Mouse (Mus musculus) forebrain, embryonic 14.5 days (tissue): ENCODE results near the gene Rras2. TPM values are rescaled to one million over a fixed set of nuclear protein-coding genes. Genes with fewer than 3 reads are reported as not detected.

ENCODE experiments used
- ATAC-seq: fragments of 200-750 bp; cut with Nextera tagmentation; 2 replicates; pipeline ENCODE4 v1.8.0; 2017; ENCODE audit warnings: mild to moderate bottlenecking, moderate library complexity
- DNase-seq: peaks from one replicate; pipeline ENCODE4 v3.0.0-alpha.2; 2015; ENCODE audit warnings: low spot score
- H3K27ac ChIP-seq: fragments of 300-500 bp; sonication (generic); 2 replicates; pipeline ENCODE4 v1.5.1; 2014; ENCODE audit warnings: low read depth, mild to moderate bottlenecking, control low read depth, low read length, moderate library complexity
- H3K27me3 ChIP-seq: fragments of 300-500 bp; sonication (generic); replicated peaks from 2 replicates; pipeline ENCODE4 v1.6.1; 2014; ENCODE audit warnings: low read length, control low read depth, mixed read lengths; ENCODE audit not compliant: control insufficient read depth, insufficient read depth
- H3K36me3 ChIP-seq: fragments of 300-500 bp; sonication (generic); 2 replicates; pipeline ENCODE4 v1.6.1; 2014; ENCODE audit warnings: low read length, control low read depth; ENCODE audit not compliant: control insufficient read depth, insufficient read depth
- H3K4me1 ChIP-seq: fragments of 300-500 bp; sonication (generic); 2 replicates; pipeline ENCODE4 v1.6.1; 2014; ENCODE audit warnings: antibody characterized with exemption, low read length, control low read depth; ENCODE audit not compliant: control insufficient read depth, insufficient read depth
- H3K4me2 ChIP-seq: fragments of 300-500 bp; sonication (generic); 2 replicates; pipeline ENCODE4 v1.6.1; 2014; ENCODE audit warnings: mild to moderate bottlenecking, control low read depth, low read length
- H3K4me3 ChIP-seq: fragments of 300-500 bp; sonication (generic); 2 replicates; pipeline ENCODE4 v1.5.1; 2014; ENCODE audit warnings: low read depth, low read length, control low read depth
- H3K9ac ChIP-seq: fragments of 300-500 bp; sonication (generic); 2 replicates; pipeline ENCODE4 v1.6.1; 2014; ENCODE audit warnings: mild to moderate bottlenecking, low read length, control low read depth, moderate library complexity
- H3K9me3 ChIP-seq: fragments of 300-500 bp; sonication (generic); replicated peaks from 2 replicates; pipeline ENCODE4 v1.6.1; 2016; ENCODE audit warnings: low read length, control low read depth, mixed read lengths; ENCODE audit not compliant: control insufficient read depth
- whole genome bisulfite sequencing: fragments of 180-500 bp; shearing (Covaris S2); extraction: QIAGEN DNeasy Blood & Tissue Kit; methylation state at CpG from one replicate; pipeline ENCODE4 v1.1.7; 2014; 5-methylcytosine and 5-hydroxymethylcytosine counted together
- polyA plus RNA-seq: library from polyadenylated mRNA; unstranded; fragments of >200 nt; fragmentation: Nextera tagmentation; extraction: Ambion mirVana; gene quantifications from 2 replicates; pipeline ENCODE4 v1.2.1, GENCODE M21; 2014

Gene Rras2
- polyA plus RNA-seq, 1 experiment from 2014 or later: 27.1 TPM

GRCm38 (mm10) chr7:114020057-114020703 is 97.4 kb downstream of the Rras2 start:
- H3K36me3 ChIP-seq: no peaks in the 10 kb centered on the region
- peak; percentile 57 for ATAC-seq
- DNase-seq: peak; percentile 64
- H3K4me3 ChIP-seq: peak overlapping the region; percentile 31
- H3K9ac ChIP-seq: peak overlapping the region; percentile 1; the same call in 1 of the 2 replicates
- 3% methylated on average over 11 of the region's 11 CpGs for WGBS
- no peaks in the 10 kb centered on the region for H3K9me3 ChIP-seq
- no peak overlapping the region for H3K27ac ChIP-seq
- H3K27me3 ChIP-seq: no peaks in the 10 kb centered on the region
- peak overlapping the region; percentile 68 for H3K4me2 ChIP-seq
- no peaks in the 10 kb centered on the region for H3K4me1 ChIP-seq

GRCm38 (mm10) chr7:114018861-114019260 is 98.7 kb downstream of the Rras2 start:
- WGBS: 79% methylated on average over 3 of the region's 3 CpGs
- Histone ChIP-seq H3K4me3 (no peak overlapping the region), H3K4me2 (no peak overlapping the region), H3K27ac (no peak overlapping the region), H3K4me1 (no peaks in the 10 kb centered on the region), H3K9ac (no peak overlapping the region), H3K36me3 (no peaks in the 10 kb centered on the region), H3K9me3 (no peaks in the 10 kb centered on the region), H3K27me3 (no peaks in the 10 kb centered on the region)
- no peak for DNase-seq
- no peak for ATAC-seq

- DNase-seq (no peak), ATAC-seq (no peak)
- Histone ChIP-seq H3K27ac (no peak overlapping the region), H3K4me2 (no peak overlapping the region), H3K9me3 (no peaks in the 10 kb centered on the region), H3K27me3 (no peaks in the 10 kb centered on the region), H3K4me1 (no peaks in the 10 kb centered on the region), H3K36me3 (no peaks in the 10 kb centered on the region), H3K9ac (no peak overlapping the region), H3K4me3 (no peak overlapping the region)
- 78% methylated on average over 8 of the region's 8 CpGs for WGBS
Measured at GRCm38 (mm10) chr7:114016001-114016949, 101.3 kb downstream of the Rras2 start.

GRCm38 (mm10) chr7:114011726-114012443 is 105.7 kb downstream of the Rras2 start:
- Histone ChIP-seq H3K4me1 (no peaks in the 10 kb centered on the region), H3K36me3 (no peaks in the 10 kb centered on the region), H3K9ac (no peak overlapping the region), H3K4me3 (no peak overlapping the region), H3K27me3 (no peaks in the 10 kb centered on the region), H3K9me3 (no peaks in the 10 kb centered on the region), H3K27ac (no peak overlapping the region), H3K4me2 (no peak overlapping the region)
- WGBS: 64% methylated on average over 9 of the region's 9 CpGs
- DNase-seq (no peak), ATAC-seq (no peak)

GRCm38 (mm10) chr7:114007565-114007964 is 110.0 kb downstream of the Rras2 start:
- H3K27ac ChIP-seq: no peak overlapping the region
- H3K9me3 ChIP-seq: no peaks in the 10 kb centered on the region
- H3K4me1 ChIP-seq: peaks cover 11% of the 10 kb centered on the region
- WGBS: 58% methylated on average over 5 of the region's 5 CpGs
- H3K27me3 ChIP-seq: no peaks in the 10 kb centered on the region; the same call in 1 of the 2 replicates
- H3K9ac ChIP-seq: no peak overlapping the region
- ATAC-seq (no peak), DNase-seq (no peak)
- no peak overlapping the region for H3K4me3 ChIP-seq
- H3K4me2 ChIP-seq: no peak overlapping the region
- no peaks in the 10 kb centered on the region for H3K36me3 ChIP-seq

- H3K9me3 ChIP-seq: no peaks in the 10 kb centered on the region
- no peak for DNase-seq
- peaks cover 11% of the 10 kb centered on the region for H3K4me1 ChIP-seq
- H3K27me3 ChIP-seq: no peaks in the 10 kb centered on the region; the same call in 1 of the 2 replicates
- H3K9ac ChIP-seq: no peak overlapping the region
- no peak overlapping the region for H3K27ac ChIP-seq
- no peak overlapping the region for H3K4me3 ChIP-seq
- no peaks in the 10 kb centered on the region for H3K36me3 ChIP-seq
- ATAC-seq: no peak
- no peak overlapping the region for H3K4me2 ChIP-seq
- 94% methylated on average over 8 of the region's 8 CpGs for WGBS
Measured at GRCm38 (mm10) chr7:114006456-114006855, 111.1 kb downstream of the Rras2 start.

GRCm38 (mm10) chr7:114005499-114005898 is 112.1 kb downstream of the Rras2 start:
- Histone ChIP-seq H3K9me3 (no peaks in the 10 kb centered on the region), H3K9ac (no peak overlapping the region), H3K4me1 (peaks cover 11% of the 10 kb centered on the region), H3K4me3 (no peak overlapping the region), H3K36me3 (no peaks in the 10 kb centered on the region), H3K4me2 (no peak overlapping the region), H3K27ac (no peak overlapping the region), H3K27me3 (no peaks in the 10 kb centered on the region; the same call in 1 of the 2 replicates)
- WGBS: 50% methylated on average over 5 of the region's 5 CpGs
- ATAC-seq: no peak
- no peak for DNase-seq

GRCm38 (mm10) chr7:114004171-114004570 is 113.4 kb downstream of the Rras2 start:
- H3K36me3 ChIP-seq: no peaks in the 10 kb centered on the region
- H3K27me3 ChIP-seq: no peaks in the 10 kb centered on the region; the same call in 1 of the 2 replicates
- H3K4me1 ChIP-seq: peaks cover 11% of the 10 kb centered on the region
- no peak overlapping the region for H3K27ac ChIP-seq
- ATAC-seq: no peak
- peak overlapping the region; percentile 36 for H3K4me2 ChIP-seq
- WGBS: 7% methylated on average over 5 of the region's 5 CpGs
- no peak overlapping the region for H3K4me3 ChIP-seq
- H3K9ac ChIP-seq: peak overlapping the region; percentile 32
- peak; percentile 67 for DNase-seq
- no peaks in the 10 kb centered on the region for H3K9me3 ChIP-seq
